Mouse (Mus musculus) layer of hippocampus, postnatal 10 days (tissue): Measurements from ENCODE around the gene Vwf. TPM values are rescaled to one million over a fixed set of nuclear protein-coding genes. Genes with fewer than 3 reads are reported as not detected.
A peak's percentile ranks its signal among the peaks of the same experiment; 100 is the strongest.

Source experiments
- DNase-seq, 2 experiments: peaks; one replicate each; pipeline ENCODE4 v3.0.0; 2021; ENCODE audit warnings: low spot score in 2 of 2
- total RNA-seq, 2 experiments: library from RNA; stranded (reverse); gene quantifications; 2 replicates each; pipeline ENCODE4 v1.2.3; 2021

The Vwf gene
- total RNA-seq, 2 experiments from 2014 or later = 22.1 to 29.0 TPM

GRCm38 (mm10) chr6:125540826-125541225, 5.7 kb upstream of the Vwf start:
- DNase-seq = no peak

GRCm38 (mm10) chr6:125541296-125541695, 5.3 kb upstream of the Vwf start:
- DNase-seq = no peak

GRCm38 (mm10) chr6:125548406-125548805, 1.8 kb downstream of the Vwf start:
- DNase-seq = no peak

- no peak for DNase-seq
These were observed 3.6 kb downstream of the Vwf start for GRCm38 (mm10) chr6:125550172-125550571.

GRCm38 (mm10) chr6:125552760-125553159, 6.2 kb downstream of the Vwf start:
- no peak for DNase-seq

- DNase-seq = no peak
These were observed 7.0 kb downstream of the Vwf start for GRCm38 (mm10) chr6:125553551-125553950.

- no peak for DNase-seq
These were observed 12.3 kb downstream of the Vwf start for GRCm38 (mm10) chr6:125558831-125559230.

GRCm38 (mm10) chr6:125561031-125561430, 14.5 kb downstream of the Vwf start:
- DNase-seq = no peak

GRCm38 (mm10) chr6:125561521-125561920, 14.9 kb downstream of the Vwf start:
- no peak for DNase-seq

GRCm38 (mm10) chr6:125564812-125565281, 18.3 kb downstream of the Vwf start:
- DNase-seq = no peak

- DNase-seq = no peak
These were observed 18.8 kb downstream of the Vwf start for GRCm38 (mm10) chr6:125565326-125565725.

- no peak for DNase-seq
These were observed 20.1 kb downstream of the Vwf start for GRCm38 (mm10) chr6:125566656-125567055.

- no peak for DNase-seq
These were observed 21.8 kb downstream of the Vwf start for GRCm38 (mm10) chr6:125568381-125568780.

- peak; percentile 73 to 80 for DNase-seq
These were observed 26.0 kb downstream of the Vwf start for GRCm38 (mm10) chr6:125572291-125573188.

- peak; percentile 34 to 51 for DNase-seq
These were observed 26.8 kb downstream of the Vwf start for GRCm38 (mm10) chr6:125573189-125573928.

- DNase-seq = no peak
These were observed 28.5 kb downstream of the Vwf start for GRCm38 (mm10) chr6:125575080-125575479.

- no peak for DNase-seq
These were observed 30.7 kb downstream of the Vwf start for GRCm38 (mm10) chr6:125577301-125577700.

GRCm38 (mm10) chr6:125577882-125578646, 31.5 kb downstream of the Vwf start:
- DNase-seq = peak; percentile 46 to 48

GRCm38 (mm10) chr6:125578647-125579011, 32.1 kb downstream of the Vwf start:
- DNase-seq = no peak

GRCm38 (mm10) chr6:125579864-125580263, 33.3 kb downstream of the Vwf start:
- DNase-seq = no peak

- DNase-seq = no peak
These were observed 37.1 kb downstream of the Vwf start for GRCm38 (mm10) chr6:125583666-125584065.
